Mouse (Mus musculus) liver, embryonic 15.5 days (tissue): ENCODE measurements around the gene 4930579F01Rik. TPM values are rescaled to one million over a fixed set of nuclear protein-coding genes. Genes with fewer than 3 reads are reported as not detected.
"Not testable (repeated sequence)": the region's sequence is repeated elsewhere in the genome, so short reads cannot be mapped to it uniquely, and the experiment has no call there.

ENCODE experiments used
- ATAC-seq: fragments of 200-750 bp; cut with Nextera tagmentation; 2 replicates; pipeline ENCODE4 v1.8.0; 2017; ENCODE audit warnings: moderate number of reproducible peaks, mild to moderate bottlenecking, moderate library complexity; ENCODE audit not compliant: insufficient read depth
- H3K27ac ChIP-seq: fragments of 300-500 bp; sonication (generic); replicated peaks from 2 replicates; pipeline ENCODE4 v1.5.1; 2015; ENCODE audit warnings: mild to moderate bottlenecking, inconsistent platforms
- H3K27me3 ChIP-seq: fragments of 300-500 bp; sonication (generic); 2 replicates; pipeline ENCODE4 v1.6.1; 2015; ENCODE audit warnings: mild to moderate bottlenecking, inconsistent platforms
- H3K36me3 ChIP-seq: fragments of 300-500 bp; sonication (generic); replicated peaks from 2 replicates; pipeline ENCODE4 v1.6.1; 2015; ENCODE audit warnings: moderate library complexity, mild to moderate bottlenecking, inconsistent platforms
- H3K4me1 ChIP-seq: fragments of 300-500 bp; sonication (generic); replicated peaks from 2 replicates; pipeline ENCODE4 v1.6.1; 2015; ENCODE audit warnings: inconsistent platforms
- H3K4me2 ChIP-seq: fragments of 300-500 bp; sonication (generic); 2 replicates; pipeline ENCODE4 v1.6.1; 2015; ENCODE audit warnings: moderate library complexity, mild to moderate bottlenecking, inconsistent platforms
- H3K4me3 ChIP-seq: fragments of 300-500 bp; sonication (generic); replicated peaks from 2 replicates; pipeline ENCODE4 v1.5.1; 2015; ENCODE audit warnings: mild to moderate bottlenecking, inconsistent platforms
- H3K9ac ChIP-seq: fragments of 300-500 bp; sonication (generic); 2 replicates; pipeline ENCODE4 v1.6.1; 2015; ENCODE audit warnings: moderate library complexity, mild to moderate bottlenecking, inconsistent platforms
- H3K9me3 ChIP-seq: fragments of 300-500 bp; sonication (generic); replicated peaks from 2 replicates; pipeline ENCODE4 v1.6.1; 2016; ENCODE audit warnings: inconsistent platforms
- WGBS: fragments of 180-500 bp; shearing (Covaris S2); methylation state at CpG from one replicate; pipeline ENCODE4 v1.1.7; 2015; ENCODE audit warnings: mixed read lengths; ENCODE audit not compliant: insufficient replicate concordance; 5-methylcytosine and 5-hydroxymethylcytosine counted together
- polyA plus RNA-seq: library from polyadenylated mRNA; unstranded; fragments of >200 nt; fragmentation: Nextera tagmentation; extraction: Ambion mirVana; gene quantifications from 2 replicates; pipeline ENCODE4 v1.2.1, GENCODE M21; 2015

Gene 4930579F01Rik
- polyA plus RNA-seq, 1 experiment from 2014 or later, result not detected

GRCm38 (mm10) chr3:138144642-138145171, 48.9 kb downstream of the 4930579F01Rik start, which contains the start of gene Mttp:
Gene Mttp (minus strand): TSS chr3:138144968.
- H3K4me3 ChIP-seq, result peak within 1 kb of the TSS; percentile 88
- 2% methylated on average over 8 of the region's 8 CpGs for WGBS

GRCm38 (mm10) chr3:138144060-138144641, 49.5 kb downstream of the 4930579F01Rik start:
- Histone ChIP-seq H3K27ac (peak overlapping the region; percentile 99), H3K27me3 (no peaks in the 10 kb centered on the region), H3K36me3 (peaks cover 6% of the 10 kb centered on the region; the same call in 1 of the 2 replicates), H3K4me1 (peaks cover 6% of the 10 kb centered on the region), H3K9ac (peak overlapping the region; percentile 77), H3K4me3 (peak overlapping the region; percentile 88), H3K9me3 (no peaks in the 10 kb centered on the region), H3K4me2 (peak overlapping the region; percentile 91)
- ATAC-seq, result no peak
- WGBS, result under 1% methylated on average over 18 of the region's 18 CpGs

More at GRCm38 (mm10) chr3:138144642-138145171, 48.9 kb downstream of the 4930579F01Rik start, which contains the start of gene Mttp:
- Histone ChIP-seq H3K4me2 (peak within 1 kb of the TSS; percentile 91), H3K4me1 (peaks cover 6% of the 10 kb centered on the region), H3K36me3 (peaks cover 12% of the 10 kb centered on the region; the same call in 1 of the 2 replicates), H3K9me3 (no peaks in the 10 kb centered on the region), H3K27me3 (no peaks in the 10 kb centered on the region), H3K9ac (peak within 1 kb of the TSS; percentile 77), H3K27ac (peak within 1 kb of the TSS; percentile 99)
- ATAC-seq, result peak; percentile 7; the same call in 1 of the 2 replicates

GRCm38 (mm10) chr3:138143315-138144059, 50.1 kb downstream of the 4930579F01Rik start, which contains the start of gene Trmt10a:
Gene Trmt10a (plus strand): TSS chr3:138143448.
- Histone ChIP-seq H3K4me3 (peak within 1 kb of the TSS; percentile 88), H3K9me3 (no peaks in the 10 kb centered on the region), H3K27ac (peak within 1 kb of the TSS; percentile 99), H3K9ac (peak within 1 kb of the TSS; percentile 77), H3K4me1 (peaks cover 6% of the 10 kb centered on the region), H3K4me2 (peak within 1 kb of the TSS; percentile 91), H3K36me3 (no peaks in the 10 kb centered on the region), H3K27me3 (no peaks in the 10 kb centered on the region)
- under 1% methylated on average over 70 of the region's 70 CpGs for WGBS
- peak; percentile 93 for ATAC-seq

- Histone ChIP-seq H3K27me3 (no peaks in the 10 kb centered on the region), H3K36me3 (no peaks in the 10 kb centered on the region), H3K4me2 (peak overlapping the region; percentile 91), H3K4me3 (peak overlapping the region; percentile 88), H3K9me3 (no peaks in the 10 kb centered on the region), H3K4me1 (peaks cover 6% of the 10 kb centered on the region), H3K9ac (peak overlapping the region; percentile 77), H3K27ac (peak overlapping the region; percentile 99)
- ATAC-seq, result no peak
- WGBS, result 3% methylated on average over 12 of the region's 12 CpGs
Measured at GRCm38 (mm10) chr3:138142733-138143314, 50.8 kb downstream of the 4930579F01Rik start.

- no peak for ATAC-seq
- WGBS, result 63% methylated on average over 4 of the region's 4 CpGs
- H3K9ac ChIP-seq, result no peak overlapping the region
Measured at GRCm38 (mm10) chr3:138142052-138142732, 51.4 kb downstream of the 4930579F01Rik start.

GRCm38 (mm10) chr3:138139663-138140062, 54.0 kb downstream of the 4930579F01Rik start:
- Histone ChIP-seq H3K4me2 (no peak overlapping the region), H3K4me1 (peaks cover 6% of the 10 kb centered on the region), H3K27me3 (no peaks in the 10 kb centered on the region), H3K9ac (no peak overlapping the region), H3K36me3 (no peaks in the 10 kb centered on the region), H3K27ac (no peak overlapping the region), H3K9me3 (no peaks in the 10 kb centered on the region), H3K4me3 (no peak overlapping the region)
- 71% methylated on average over 6 of the region's 6 CpGs for WGBS
- no peak for ATAC-seq

More at GRCm38 (mm10) chr3:138142052-138142732, 51.4 kb downstream of the 4930579F01Rik start:
- H3K36me3 ChIP-seq, result no peaks in the 10 kb centered on the region
- H3K4me3 ChIP-seq, result peak overlapping the region; percentile 88; the same call in 1 of the 2 replicates
- H3K4me1 ChIP-seq, result peaks cover 6% of the 10 kb centered on the region
- no peaks in the 10 kb centered on the region for H3K27me3 ChIP-seq
- H3K4me2 ChIP-seq, result peak overlapping the region; percentile 46
- no peaks in the 10 kb centered on the region for H3K9me3 ChIP-seq
- 0 out of 2 replicates have a peak overlapping the region, but pooled peaks have one; percentile 22 for H3K27ac ChIP-seq

- H3K27me3 ChIP-seq, H3K4me3 ChIP-seq, ATAC-seq, H3K4me2 ChIP-seq, H3K9me3 ChIP-seq, H3K27ac ChIP-seq, H3K36me3 ChIP-seq, H3K4me1 ChIP-seq, H3K9ac ChIP-seq: not testable (repeated sequence)
- 83% methylated on average over 13 of the region's 13 CpGs for WGBS
Measured at GRCm38 (mm10) chr3:138138146-138138545, 55.5 kb downstream of the 4930579F01Rik start.

- 37% methylated on average over 1 of the region's 1 CpGs for WGBS
- no peaks in the 10 kb centered on the region for H3K27me3 ChIP-seq
- no peak overlapping the region for H3K9ac ChIP-seq
- H3K36me3 ChIP-seq, result no peaks in the 10 kb centered on the region
- H3K4me3 ChIP-seq, result no peak overlapping the region
- no peaks in the 10 kb centered on the region for H3K9me3 ChIP-seq
- ATAC-seq, result no peak
- H3K4me1 ChIP-seq, result no peaks in the 10 kb centered on the region
- H3K27ac ChIP-seq, result no peak overlapping the region
- no peak overlapping the region for H3K4me2 ChIP-seq
Measured at GRCm38 (mm10) chr3:138134528-138134927, 59.1 kb downstream of the 4930579F01Rik start.

- no peak overlapping the region for H3K4me3 ChIP-seq
Measured at GRCm38 (mm10) chr3:138133916-138134315, 59.7 kb downstream of the 4930579F01Rik start.

GRCm38 (mm10) chr3:138133463-138133862, 60.2 kb downstream of the 4930579F01Rik start:
- no peak for ATAC-seq
- Histone ChIP-seq H3K36me3 (no peaks in the 10 kb centered on the region), H3K27ac (no peak overlapping the region), H3K4me2 (no peak overlapping the region), H3K9ac (no peak overlapping the region), H3K4me3 (no peak overlapping the region), H3K4me1 (0 out of 2 replicates have a peak, but pooled peaks cover 2% of the 10 kb centered on the region), H3K9me3 (no peaks in the 10 kb centered on the region), H3K27me3 (no peaks in the 10 kb centered on the region)
- 70% methylated on average over 8 of the region's 8 CpGs for WGBS

More at GRCm38 (mm10) chr3:138133916-138134315, 59.7 kb downstream of the 4930579F01Rik start:
- H3K27me3 ChIP-seq, result no peaks in the 10 kb centered on the region
- H3K4me2 ChIP-seq, result no peak overlapping the region
- 49% methylated on average over 11 of the region's 11 CpGs for WGBS
- H3K9me3 ChIP-seq, result no peaks in the 10 kb centered on the region
- H3K9ac ChIP-seq, result no peak overlapping the region
- no peak for ATAC-seq
- H3K27ac ChIP-seq, result no peak overlapping the region
- no peaks in the 10 kb centered on the region for H3K36me3 ChIP-seq
- no peaks in the 10 kb centered on the region for H3K4me1 ChIP-seq
